Mouse (Mus musculus) limb, embryonic 13.5 days (tissue): ENCODE results near the gene Herc1. TPM values are rescaled to one million over a fixed set of nuclear protein-coding genes. Genes with fewer than 3 reads are reported as not detected.

Source experiments
- ATAC-seq: fragments of 200-750 bp; cut with Nextera tagmentation; 2 replicates; pipeline ENCODE4 v1.8.0; 2017; ENCODE audit warnings: low read depth, moderate number of reproducible peaks, moderate TSS enrichment; ENCODE audit not compliant: low FRiP score
- H3K27ac ChIP-seq: fragments of 300-500 bp; sonication (generic); 2 replicates; pipeline ENCODE4 v1.5.1; 2015; ENCODE audit warnings: inconsistent platforms, mild to moderate bottlenecking, moderate library complexity
- H3K27me3 ChIP-seq: fragments of 300-500 bp; sonication (generic); 2 replicates; pipeline ENCODE4 v1.6.1; 2015; ENCODE audit warnings: mild to moderate bottlenecking, inconsistent platforms
- H3K36me3 ChIP-seq: fragments of 300-500 bp; sonication (generic); 2 replicates; pipeline ENCODE4 v1.6.1; 2015; ENCODE audit warnings: inconsistent platforms, mild to moderate bottlenecking, moderate library complexity
- H3K4me1 ChIP-seq: fragments of 300-500 bp; sonication (generic); 2 replicates; pipeline ENCODE4 v1.6.1; 2015; ENCODE audit warnings: inconsistent platforms
- H3K4me2 ChIP-seq: fragments of 300-500 bp; sonication (generic); replicated peaks from 2 replicates; pipeline ENCODE4 v1.6.1; 2015; ENCODE audit warnings: inconsistent platforms, mild to moderate bottlenecking, moderate library complexity
- H3K4me3 ChIP-seq: fragments of 300-500 bp; sonication (generic); 2 replicates; pipeline ENCODE4 v1.5.1; 2015; ENCODE audit warnings: moderate library complexity, mild to moderate bottlenecking, inconsistent platforms
- H3K9ac ChIP-seq: fragments of 300-500 bp; sonication (generic); 2 replicates; pipeline ENCODE4 v1.6.1; 2015; ENCODE audit warnings: mild to moderate bottlenecking, inconsistent platforms
- H3K9me3 ChIP-seq: fragments of 300-500 bp; sonication (generic); 2 replicates; pipeline ENCODE4 v1.6.1; 2016; ENCODE audit warnings: inconsistent platforms
- WGBS: fragments of 180-500 bp; shearing (Covaris S2); methylation state at CpG from one replicate; pipeline ENCODE4 v1.1.7; 2015; 5-methylcytosine and 5-hydroxymethylcytosine counted together
- polyA plus RNA-seq: library from polyadenylated mRNA; unstranded; fragments of >200 nt; fragmentation: Nextera tagmentation; extraction: Ambion mirVana; gene quantifications from 2 replicates; pipeline ENCODE4 v1.2.1, GENCODE M21; 2015

The Herc1 gene
- polyA plus RNA-seq, 1 experiment from 2014 or later, result 25.8 TPM

DNA sequence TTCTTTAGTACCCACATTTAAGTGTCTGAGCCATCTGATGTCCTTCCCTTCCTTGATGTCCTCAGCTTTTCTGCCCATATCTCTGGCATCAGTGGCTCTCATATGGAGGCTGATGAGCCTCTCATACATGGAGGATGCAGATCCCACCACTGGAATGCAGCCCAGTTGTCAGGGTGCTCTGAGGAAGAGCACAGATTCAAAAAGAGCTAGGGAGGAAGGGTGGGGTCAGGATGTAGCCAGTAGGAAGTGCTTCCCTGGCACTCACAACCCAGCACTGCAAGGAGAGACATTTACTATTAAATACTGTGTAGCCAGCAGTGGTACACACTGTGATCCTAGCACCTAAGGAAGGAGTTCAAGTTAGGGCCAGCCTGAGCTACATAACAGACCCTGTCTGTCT lies 156.2 kb downstream of the Herc1 start:
- no peak overlapping the region for H3K4me2 ChIP-seq

DNA sequence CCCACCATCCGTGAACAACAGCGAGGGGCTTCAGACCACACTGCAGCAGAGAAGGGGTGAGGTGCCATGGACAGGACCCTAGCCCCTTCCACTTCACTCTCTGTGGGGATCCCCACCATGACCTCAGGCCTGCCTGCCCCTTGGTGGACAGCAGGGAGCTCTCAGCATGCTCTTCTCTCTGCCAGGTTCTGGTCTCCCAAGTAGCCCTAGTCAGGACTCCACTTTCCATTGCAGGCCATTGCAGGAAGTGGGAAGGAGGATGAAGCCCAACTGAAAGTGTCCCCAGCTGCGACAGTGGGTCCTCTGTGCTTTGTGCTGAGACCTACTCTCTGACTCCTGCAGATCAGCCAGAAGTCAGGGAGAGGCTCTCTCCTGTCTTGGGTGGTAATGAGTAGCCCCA lies 157.4 kb downstream of the Herc1 start:
- Histone ChIP-seq H3K4me3 (no peak overlapping the region), H3K4me2 (no peak overlapping the region), H3K36me3 (peaks cover 68% of the 10 kb centered on the region), H3K9me3 (no peaks in the 10 kb centered on the region), H3K9ac (no peak overlapping the region), H3K27me3 (no peaks in the 10 kb centered on the region), H3K4me1 (peaks cover 15% of the 10 kb centered on the region), H3K27ac (no peak overlapping the region)
- no peak for ATAC-seq
- WGBS, result 88% methylated on average over 3 of the region's 3 CpGs

More for the DNA sequence above, 156.2 kb downstream of the Herc1 start:
- Histone ChIP-seq H3K36me3 (peaks cover 79% of the 10 kb centered on the region), H3K4me1 (peaks cover 12% of the 10 kb centered on the region), H3K9ac (no peak overlapping the region), H3K27me3 (no peaks in the 10 kb centered on the region), H3K27ac (no peak overlapping the region), H3K9me3 (no peaks in the 10 kb centered on the region), H3K4me3 (no peak overlapping the region)
- ATAC-seq, result no peak

DNA sequence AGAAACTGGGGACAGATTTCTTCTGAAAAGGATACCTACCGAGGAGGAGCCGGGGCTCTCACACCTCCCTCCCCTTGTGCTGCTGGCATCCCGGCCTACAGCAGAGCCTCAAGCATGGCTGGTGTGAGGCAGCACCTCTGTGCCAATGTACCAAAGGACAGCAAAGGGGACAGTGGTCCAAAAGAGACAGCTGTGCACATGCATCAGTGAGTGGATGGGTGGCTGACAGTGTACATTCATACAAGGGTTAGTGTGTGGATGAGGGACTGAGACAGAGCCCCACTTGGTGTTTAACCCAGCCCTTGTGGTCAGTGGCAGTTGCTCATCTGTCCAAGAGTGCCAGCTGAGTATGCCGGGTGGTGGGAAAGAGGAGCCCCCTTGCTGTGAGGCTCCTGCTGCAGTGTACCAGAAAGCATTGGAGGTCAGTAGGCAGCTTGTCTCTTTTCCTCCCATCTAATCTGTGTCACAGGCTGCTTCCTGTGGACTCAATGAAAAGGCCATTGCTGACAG lies 158.7 kb downstream of the Herc1 start:
- 73% methylated on average over 4 of the region's 4 CpGs for WGBS
- H3K36me3 ChIP-seq, result peaks cover 68% of the 10 kb centered on the region
- H3K27ac ChIP-seq, result no peak overlapping the region
- no peaks in the 10 kb centered on the region for H3K27me3 ChIP-seq
- H3K4me3 ChIP-seq, result no peak overlapping the region
- no peak overlapping the region for H3K4me2 ChIP-seq
- no peak overlapping the region for H3K9ac ChIP-seq
- no peak for ATAC-seq
- H3K4me1 ChIP-seq, result peaks cover 28% of the 10 kb centered on the region
- H3K9me3 ChIP-seq, result no peaks in the 10 kb centered on the region

DNA sequence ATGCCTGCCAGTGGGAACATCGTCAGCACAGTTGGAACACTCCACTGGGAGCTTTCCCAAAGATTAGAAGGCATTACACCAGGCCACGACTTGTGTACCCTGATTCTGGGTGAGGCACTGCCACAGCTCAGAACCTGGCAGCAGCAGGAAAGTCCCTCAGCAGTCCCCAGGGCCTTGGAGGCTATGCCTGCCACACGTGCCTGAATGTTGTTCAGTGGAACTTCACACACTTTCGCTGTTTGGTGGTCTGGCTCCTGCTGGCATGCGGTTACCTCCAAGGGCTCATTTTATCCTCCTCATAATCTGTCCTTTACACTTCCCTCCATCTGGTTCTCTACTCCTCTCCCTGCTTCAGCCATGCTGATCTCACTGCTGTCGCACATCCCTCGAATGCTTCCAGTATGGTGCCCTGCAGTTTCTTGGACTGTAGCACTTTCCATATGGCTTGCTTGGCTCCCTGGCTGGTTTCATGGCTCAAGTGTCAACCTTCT lies 160.1 kb downstream of the Herc1 start:
- no peaks in the 10 kb centered on the region for H3K27me3 ChIP-seq
- peak overlapping the region; percentile 53 for H3K9ac ChIP-seq
- peaks cover 31% of the 10 kb centered on the region for H3K4me1 ChIP-seq
- peak overlapping the region; percentile 98 for H3K4me2 ChIP-seq
- H3K27ac ChIP-seq, result peak overlapping the region; percentile 96
- H3K9me3 ChIP-seq, result no peaks in the 10 kb centered on the region
- H3K36me3 ChIP-seq, result peaks cover 68% of the 10 kb centered on the region
- WGBS, result 62% methylated on average over 7 of the region's 7 CpGs
- no peak overlapping the region for H3K4me3 ChIP-seq
- ATAC-seq, result no peak

DNA sequence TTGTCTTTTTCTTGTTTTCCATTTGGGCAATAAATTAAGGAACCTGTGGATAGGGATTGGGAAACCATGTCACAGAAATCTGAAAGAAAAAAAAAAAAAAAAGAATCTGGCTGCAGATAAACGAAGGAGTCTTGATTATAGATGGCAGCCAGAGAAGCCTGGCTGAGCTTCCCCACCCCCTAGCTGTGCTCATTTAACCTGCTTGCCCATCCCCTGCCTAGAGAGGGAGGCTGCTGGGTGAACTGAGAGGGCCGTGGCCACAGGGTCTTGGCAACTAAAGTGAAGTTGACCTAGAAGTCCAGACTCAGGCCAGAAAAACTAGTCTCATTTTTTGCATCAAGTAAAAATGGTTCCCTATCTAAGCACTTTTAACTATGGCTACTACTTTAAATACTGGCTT lies 160.7 kb downstream of the Herc1 start:
- 0% methylated on average over 2 of the region's 2 CpGs for WGBS
- ATAC-seq, result no peak
- Histone ChIP-seq H3K9ac (peak overlapping the region; percentile 76), H3K36me3 (peaks cover 68% of the 10 kb centered on the region), H3K4me2 (peak overlapping the region; percentile 98), H3K4me1 (peaks cover 31% of the 10 kb centered on the region), H3K27ac (peak overlapping the region; percentile 96), H3K9me3 (no peaks in the 10 kb centered on the region), H3K4me3 (peak overlapping the region; percentile 66), H3K27me3 (no peaks in the 10 kb centered on the region)

DNA sequence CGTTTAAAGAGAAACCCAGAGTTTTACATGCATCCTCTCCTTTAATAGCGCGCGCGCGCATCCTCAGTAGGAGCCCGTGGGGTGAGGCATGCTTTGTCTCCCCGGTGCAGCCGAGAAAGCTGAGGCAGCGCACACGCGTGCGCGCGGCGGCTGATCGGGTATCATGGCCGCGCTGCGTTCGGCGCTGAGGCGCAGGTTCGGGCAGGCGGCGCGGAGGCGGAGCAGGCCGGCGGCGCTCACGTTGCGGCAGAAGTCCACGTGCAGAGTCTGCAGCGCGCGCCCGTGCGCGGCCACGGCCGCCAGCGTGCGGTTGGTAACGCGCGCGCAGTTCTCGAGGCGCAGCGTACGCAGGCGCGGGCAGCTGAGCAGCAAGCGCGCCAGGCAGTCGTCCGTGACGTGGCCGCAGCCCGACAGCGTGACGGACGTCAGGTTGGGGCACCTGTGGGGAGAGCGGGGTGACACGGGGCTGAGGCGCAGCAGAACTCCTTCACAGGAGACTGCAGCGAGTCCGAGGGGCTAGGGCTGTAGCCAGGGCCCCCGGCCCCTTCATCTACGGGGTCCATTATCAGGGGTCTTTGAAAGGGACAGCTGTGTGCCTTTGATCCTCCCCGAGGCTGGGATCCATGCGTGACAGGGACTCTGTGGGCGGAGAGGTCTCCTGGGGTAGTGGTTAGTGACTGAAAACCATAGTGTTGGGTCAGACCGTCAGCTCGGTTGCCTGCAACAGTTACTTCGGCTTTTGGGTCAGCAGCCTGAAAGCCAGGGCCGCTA lies 161.5 kb downstream of the Herc1 start:
- Histone ChIP-seq H3K36me3 (peaks cover 68% of the 10 kb centered on the region), H3K9me3 (no peaks in the 10 kb centered on the region), H3K27ac (peak overlapping the region; percentile 96), H3K27me3 (no peaks in the 10 kb centered on the region), H3K4me3 (peak overlapping the region; percentile 66), H3K4me2 (peak overlapping the region; percentile 98), H3K9ac (peak overlapping the region; percentile 84), H3K4me1 (peaks cover 31% of the 10 kb centered on the region)
- under 1% methylated on average over 78 of the region's 78 CpGs for WGBS
- peak; percentile 86 for ATAC-seq

DNA sequence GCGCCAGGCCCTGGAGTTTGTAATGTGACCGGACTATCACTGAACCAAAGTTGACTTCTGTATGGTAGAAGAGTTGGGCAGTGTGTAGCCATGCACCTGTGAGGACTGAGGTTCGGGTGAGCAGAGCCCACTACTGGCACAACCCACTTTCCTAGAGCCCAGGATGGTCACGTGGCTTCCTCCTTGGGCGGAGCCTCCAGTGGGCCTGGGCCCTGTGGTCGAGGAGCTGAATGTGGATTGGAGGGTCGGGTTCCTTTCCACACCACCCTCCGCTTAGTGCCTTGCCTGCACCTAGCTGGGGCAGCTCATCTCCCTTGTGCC lies 162.1 kb downstream of the Herc1 start:
- H3K4me3 ChIP-seq, result peak overlapping the region; percentile 66
- H3K27ac ChIP-seq, result peak overlapping the region; percentile 96
- H3K4me1 ChIP-seq, result peaks cover 31% of the 10 kb centered on the region
- H3K4me2 ChIP-seq, result peak overlapping the region; percentile 98
- no peaks in the 10 kb centered on the region for H3K27me3 ChIP-seq
- peak overlapping the region; percentile 84 for H3K9ac ChIP-seq
- WGBS, result 0% methylated on average over 8 of the region's 8 CpGs
- peak; percentile 85 for ATAC-seq
- no peaks in the 10 kb centered on the region for H3K9me3 ChIP-seq
- H3K36me3 ChIP-seq, result peaks cover 68% of the 10 kb centered on the region

DNA sequence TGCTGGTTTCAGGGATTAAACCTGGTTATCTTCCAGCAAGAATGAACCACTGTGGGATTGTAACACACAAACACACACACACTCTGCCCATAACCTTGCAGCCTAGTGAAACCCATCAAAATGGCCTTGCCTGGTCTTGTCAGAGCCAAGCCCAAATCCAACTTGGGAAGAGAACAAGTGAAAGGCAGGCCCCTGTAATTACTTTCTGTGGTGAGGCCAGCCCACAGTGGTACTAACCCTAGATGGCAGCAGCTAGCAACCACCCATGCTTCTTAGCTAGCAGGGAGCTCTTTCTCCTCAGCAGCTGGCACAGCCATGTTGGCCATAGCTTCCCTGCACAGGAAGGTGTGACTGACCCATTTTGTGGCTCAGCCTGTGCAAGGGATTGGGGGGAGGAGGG lies 162.9 kb downstream of the Herc1 start:
- peaks cover 68% of the 10 kb centered on the region for H3K36me3 ChIP-seq
- H3K9me3 ChIP-seq, result no peaks in the 10 kb centered on the region
- H3K27me3 ChIP-seq, result no peaks in the 10 kb centered on the region
- 0 out of 2 replicates have a peak overlapping the region, but pooled peaks have one; percentile 66 for H3K4me3 ChIP-seq
- ATAC-seq, result no peak
- H3K4me2 ChIP-seq, result peak overlapping the region; percentile 98
- peak overlapping the region; percentile 96 for H3K27ac ChIP-seq
- peak overlapping the region; percentile 25; the same call in 1 of the 2 replicates for H3K9ac ChIP-seq
- H3K4me1 ChIP-seq, result peaks cover 31% of the 10 kb centered on the region

DNA sequence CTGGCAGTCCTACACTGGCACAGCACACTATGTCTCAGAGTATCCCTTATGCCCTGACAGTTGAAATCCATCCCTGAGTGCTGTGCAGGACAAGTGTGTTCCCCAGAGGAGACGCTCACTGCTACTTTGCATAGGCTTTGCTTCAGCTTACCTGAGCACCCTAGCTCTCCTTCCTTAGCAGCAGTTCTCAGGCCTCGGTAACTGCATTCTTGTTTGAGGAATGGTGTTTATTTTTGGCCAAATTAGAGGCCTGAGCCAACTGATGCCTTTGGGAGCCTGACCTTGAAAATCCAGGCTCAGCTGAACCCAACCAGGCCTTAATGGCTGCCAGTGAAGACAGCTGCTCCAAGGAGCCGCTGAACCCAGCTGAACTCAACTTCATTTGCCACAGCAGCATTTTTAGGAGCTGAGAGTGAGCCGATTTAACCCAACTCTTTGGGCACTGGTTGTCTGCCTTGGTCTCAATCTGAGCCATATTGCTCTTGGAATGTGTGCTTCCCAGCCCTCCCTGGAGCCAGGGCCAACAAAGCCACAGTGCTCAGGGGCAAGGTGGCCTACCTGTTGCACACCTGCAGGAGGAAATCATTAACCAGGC lies 163.5 kb downstream of the Herc1 start:
- Histone ChIP-seq H3K9me3 (no peaks in the 10 kb centered on the region), H3K4me1 (peaks cover 31% of the 10 kb centered on the region), H3K27me3 (no peaks in the 10 kb centered on the region), H3K4me2 (peak overlapping the region; percentile 98; the same call in 1 of the 2 replicates), H3K4me3 (0 out of 2 replicates have a peak overlapping the region, but pooled peaks have one; percentile 2), H3K9ac (peak overlapping the region; percentile 25), H3K36me3 (peaks cover 68% of the 10 kb centered on the region), H3K27ac (peak overlapping the region; percentile 69)
- 81% methylated on average over 4 of the region's 4 CpGs for WGBS
- no peak for ATAC-seq

DNA sequence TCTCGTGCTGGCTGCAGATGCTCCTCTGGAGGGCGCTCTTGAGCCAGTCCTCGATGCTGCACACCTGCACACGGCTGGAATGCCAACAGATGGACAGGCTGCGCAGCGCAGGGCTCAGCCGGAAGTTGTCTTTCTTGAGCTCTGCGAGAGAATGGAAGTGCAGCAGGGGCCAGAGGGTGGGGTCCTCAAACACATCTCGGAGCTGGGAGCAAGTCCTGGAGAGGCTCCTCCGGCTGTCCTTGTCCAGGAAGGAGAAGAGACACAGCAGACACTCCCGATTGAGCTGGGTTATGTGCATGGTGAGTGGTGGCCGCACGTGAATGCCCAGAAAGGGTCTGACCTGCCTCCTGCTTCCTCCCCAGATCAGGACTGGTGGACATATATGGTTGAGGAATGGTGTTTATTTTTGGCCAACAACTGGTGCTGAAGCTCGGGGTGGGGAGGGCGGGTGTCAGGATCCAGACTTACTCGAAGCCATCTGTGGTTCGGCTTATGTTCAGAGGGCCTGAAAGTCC lies 164.1 kb downstream of the Herc1 start, which contains the start of gene Fbxl22:
Fbxl22 (minus strand) TSS at position 338 of the 515 bp plus-strand sequence.
- Histone ChIP-seq H3K27ac (peak within 1 kb of the TSS; percentile 69), H3K4me3 (0 out of 2 replicates have a peak within 1 kb of the TSS, but pooled peaks have one; percentile 2), H3K36me3 (peaks cover 68% of the 10 kb centered on the region), H3K4me2 (peak within 1 kb of the TSS; percentile 98; the same call in 1 of the 2 replicates), H3K9ac (peak within 1 kb of the TSS; percentile 25), H3K4me1 (peaks cover 31% of the 10 kb centered on the region), H3K9me3 (no peaks in the 10 kb centered on the region), H3K27me3 (no peaks in the 10 kb centered on the region)
- WGBS, result 66% methylated on average over 17 of the region's 17 CpGs
- no peak for ATAC-seq

DNA sequence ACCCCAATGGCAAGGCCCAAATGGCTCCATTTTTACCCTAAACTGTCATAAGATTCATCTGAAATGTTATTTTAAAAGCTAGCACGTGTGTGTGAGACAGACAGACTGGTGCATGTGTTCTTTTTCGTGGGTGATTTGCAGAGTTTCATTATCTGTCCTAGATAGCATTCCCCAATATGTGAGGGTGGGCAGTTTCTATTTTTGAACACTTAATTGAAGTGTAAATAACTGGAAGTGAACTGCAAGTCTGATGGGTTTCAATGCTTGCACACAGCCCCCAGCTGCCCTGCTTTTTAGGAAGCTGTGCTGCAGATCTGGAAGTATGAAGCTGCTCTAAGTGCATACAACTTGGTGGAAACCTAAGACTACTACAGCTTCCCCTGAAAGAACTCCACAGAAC lies 164.9 kb downstream of the Herc1 start:
- Histone ChIP-seq H3K4me3 (no peak overlapping the region), H3K27ac (no peak overlapping the region), H3K27me3 (no peaks in the 10 kb centered on the region), H3K36me3 (peaks cover 67% of the 10 kb centered on the region), H3K9me3 (no peaks in the 10 kb centered on the region), H3K4me2 (no peak overlapping the region), H3K9ac (no peak overlapping the region), H3K4me1 (peaks cover 29% of the 10 kb centered on the region)
- 82% methylated on average over 2 of the region's 2 CpGs for WGBS
- ATAC-seq, result no peak

DNA sequence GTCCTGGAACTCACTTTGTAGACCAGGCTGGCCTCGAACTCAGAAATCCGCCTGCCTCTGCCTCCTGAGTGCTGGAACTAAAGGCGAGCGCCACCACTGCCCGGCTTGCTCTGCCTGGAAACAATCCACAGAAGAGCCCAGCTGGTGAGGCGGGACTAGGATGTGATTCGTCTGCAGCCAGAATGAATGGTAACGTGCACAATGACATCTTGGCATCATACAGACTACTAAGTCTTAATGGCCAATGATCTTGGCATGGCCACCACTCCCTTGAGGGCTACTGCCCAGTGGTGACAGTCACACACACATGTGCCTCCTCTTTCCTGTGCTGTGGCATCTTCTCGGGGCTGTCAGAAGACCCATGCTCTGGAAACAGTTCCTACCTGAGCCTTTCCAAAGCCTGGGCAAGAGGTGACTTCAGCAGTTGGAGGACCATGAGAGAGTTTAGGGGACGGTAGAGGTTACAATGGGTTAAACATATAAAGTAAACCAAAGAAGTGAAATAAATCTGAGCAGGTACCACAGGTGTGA lies 165.5 kb downstream of the Herc1 start:
- no peak for ATAC-seq
- no peak overlapping the region for H3K4me2 ChIP-seq
- peaks cover 23% of the 10 kb centered on the region for H3K4me1 ChIP-seq
- H3K36me3 ChIP-seq, result peaks cover 71% of the 10 kb centered on the region
- 91% methylated on average over 10 of the region's 10 CpGs for WGBS
- H3K27ac ChIP-seq, result no peak overlapping the region
- H3K27me3 ChIP-seq, result no peaks in the 10 kb centered on the region
- H3K9me3 ChIP-seq, result no peaks in the 10 kb centered on the region
- H3K9ac ChIP-seq, result no peak overlapping the region
- no peak overlapping the region for H3K4me3 ChIP-seq
